Mouse (Mus musculus) B cell, adult 67 days (primary cell): ENCODE results near the gene Ly9. TPM values are rescaled to one million over a fixed set of nuclear protein-coding genes. Genes with fewer than 3 reads are reported as not detected.

Source experiments
- total RNA-seq, 2 experiments: library from RNA; stranded (reverse); gene quantifications; 4 replicates each; pipeline ENCODE4 v1.2.4; 2023

Gene Ly9
- total RNA-seq = 100 to 1,000 TPM; 131 to 138 TPM

GRCm38 (mm10) chr1:171607176-171607575 is at the start of gene Ly9:
Ly9 (minus strand) TSS chr1:171607410.

GRCm38 (mm10) chr1:171652734-171653133 is 45.5 kb upstream of the Ly9 start, which contains the start of gene Slamf7:
Slamf7 (minus strand) TSS chr1:171653035.

GRCm38 (mm10) chr1:171558898-171559297 is 48.3 kb downstream of the Ly9 start, which contains the start of gene Cd244a:
Cd244a (plus strand) TSS chr1:171559193.

Other genes with a start within 250 kb of the Ly9 start
- gene Klhdc9, start 246.6 kb downstream of the Ly9 start, total RNA-seq = under 1 TPM in 1 of 2 experiments, not detected in 1; 0.70 TPM
- under 1 TPM in 1 of 2 experiments, not detected in 1; 0.32 TPM for gene Nectin4, start 237.3 kb downstream of the Ly9 start, total RNA-seq
- gene Arhgap30, start 218.5 kb downstream of the Ly9 start, total RNA-seq = 100 to 1,000 TPM; 326 to 330 TPM
- 100 to 1,000 TPM; 190 to 199 TPM for gene Usf1, start 196.1 kb downstream of the Ly9 start, total RNA-seq
- 10 to 100 TPM; 13.0 to 13.2 TPM for gene Tstd1, start 188.5 kb downstream of the Ly9 start, total RNA-seq
- gene F11r, start 169.9 kb downstream of the Ly9 start, total RNA-seq = 1 to 10 TPM in 1 of 2 experiments, under 1 TPM in 1; 0.64 to 1.3 TPM
- gene Alyref2, start 103.9 kb downstream of the Ly9 start, total RNA-seq = 10 to 100 TPM in 1 of 2 experiments, 1 to 10 TPM in 1; 8.3 to 10.2 TPM
- gene Itln1, start 72.1 kb downstream of the Ly9 start, total RNA-seq = not detected
- gene Cd244a, start 48.2 kb downstream of the Ly9 start, total RNA-seq = 10 to 100 TPM; 13.3 to 15.7 TPM
- gene Slamf7, start 45.6 kb upstream of the Ly9 start, total RNA-seq = 10 to 100 TPM; 63.0 to 63.9 TPM
- gene Cd48, start 74.6 kb upstream of the Ly9 start, total RNA-seq = 100 to 1,000 TPM; 113 to 134 TPM
- gene Slamf1, start 159.7 kb upstream of the Ly9 start, total RNA-seq = 10 to 100 TPM; 33.3 to 43.7 TPM
- 100 to 1,000 TPM; 123 to 130 TPM for gene Cd84, start 232.3 kb upstream of the Ly9 start, total RNA-seq